Mouse (Mus musculus) inflammation-experienced regulatory T-cells, adult 6 months (primary cell): Measurements from ENCODE around the gene Zbtb8b. TPM values are rescaled to one million over a fixed set of nuclear protein-coding genes. Genes with fewer than 3 reads are reported as not detected.
A peak's percentile ranks its signal among the peaks of the same experiment; 100 is the strongest.
"Not testable (repeated sequence)": the region's sequence is repeated elsewhere in the genome, so short reads cannot be mapped to it uniquely, and the experiment has no call there.

Experiments used
- ATAC-seq: one replicate; pipeline ENCODE4 v1.8.0; 2017
- polyA plus RNA-seq, 3 experiments: library from polyadenylated mRNA; unstranded; fragments of 100-300 nt; shearing (Covaris generic); gene quantifications; one replicate each; pipeline ENCODE4 v1.2.1; 2017

Zbtb8b gene
- polyA plus RNA-seq: not detected

GRCm38 (mm10) chr4:129440340-129441063, at the start of gene Zbtb8b:
TSS of gene Zbtb8b (minus strand) at chr4:129440853.
- no peak for ATAC-seq

DNA sequence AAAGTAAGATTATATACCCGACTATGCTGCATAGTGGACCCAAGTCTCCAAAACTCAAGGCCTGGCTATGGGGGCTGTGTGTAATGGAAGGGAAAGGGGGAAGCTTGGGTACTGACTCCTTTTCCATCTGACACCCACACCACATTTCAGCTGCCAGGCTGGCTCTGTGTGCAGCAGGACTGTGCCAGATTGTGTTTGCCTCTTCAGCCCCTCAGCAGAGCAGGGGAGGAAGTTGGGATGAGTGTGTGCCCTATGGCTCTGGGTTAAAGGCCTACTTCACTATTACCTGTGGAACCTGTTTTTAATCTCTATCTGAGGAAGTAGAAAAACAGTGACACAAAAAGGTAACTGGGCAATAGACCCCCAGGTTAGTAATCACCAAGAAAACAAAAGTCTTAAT, 40.4 kb upstream of the Zbtb8b start:
- no peak for ATAC-seq

GRCm38 (mm10) chr4:129479863-129480262, 39.2 kb upstream of the Zbtb8b start:
- no peak for ATAC-seq

DNA sequence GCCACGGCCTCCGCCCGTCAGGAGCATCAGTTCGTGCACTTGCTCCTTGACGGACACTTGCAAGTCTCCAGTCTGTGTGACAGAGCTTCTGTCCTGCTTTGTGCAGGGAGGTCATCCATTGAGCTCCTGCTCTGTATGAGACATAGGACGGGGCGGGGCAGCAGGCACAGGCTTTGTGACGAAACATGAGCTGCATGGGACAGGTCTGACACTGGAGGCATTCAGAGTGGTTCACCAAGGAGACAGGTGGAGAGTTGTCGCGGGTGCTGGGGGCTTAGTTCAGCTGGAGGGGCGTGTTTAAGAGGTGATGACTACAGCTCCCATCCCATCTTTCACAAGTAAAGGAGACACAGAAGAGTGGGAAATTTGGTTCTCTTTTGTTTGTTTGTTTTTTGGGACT, 35.4 kb upstream of the Zbtb8b start:
- ATAC-seq: no peak

DNA sequence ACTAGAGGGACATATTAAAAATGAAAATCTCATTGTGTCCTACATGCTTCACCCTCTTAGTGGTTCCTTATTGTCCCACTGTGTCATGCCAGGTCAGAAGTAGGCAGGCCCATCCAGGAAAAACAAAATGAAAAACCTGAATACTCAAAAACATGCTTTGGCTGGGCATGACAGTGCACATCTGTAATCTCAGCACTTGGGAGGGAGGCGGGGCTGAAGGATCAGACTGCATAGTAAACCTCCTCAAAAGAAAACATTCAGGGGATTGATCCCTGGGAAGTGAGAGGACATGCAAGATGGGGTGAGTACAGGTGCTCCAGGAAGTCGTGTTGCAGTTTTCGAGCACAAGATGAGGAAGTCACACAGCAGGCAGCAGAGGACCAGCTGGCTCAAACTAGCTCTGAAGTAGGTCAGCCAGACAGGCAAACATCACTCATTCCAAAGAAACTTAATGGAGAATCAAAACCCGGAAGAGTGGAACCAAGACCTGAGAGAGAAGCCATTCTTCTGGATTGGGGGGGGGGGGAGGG, 23.7 kb upstream of the Zbtb8b start:
- no peak for ATAC-seq

GRCm38 (mm10) chr4:129463097-129464059, 22.7 kb upstream of the Zbtb8b start:
- ATAC-seq: no peak

DNA sequence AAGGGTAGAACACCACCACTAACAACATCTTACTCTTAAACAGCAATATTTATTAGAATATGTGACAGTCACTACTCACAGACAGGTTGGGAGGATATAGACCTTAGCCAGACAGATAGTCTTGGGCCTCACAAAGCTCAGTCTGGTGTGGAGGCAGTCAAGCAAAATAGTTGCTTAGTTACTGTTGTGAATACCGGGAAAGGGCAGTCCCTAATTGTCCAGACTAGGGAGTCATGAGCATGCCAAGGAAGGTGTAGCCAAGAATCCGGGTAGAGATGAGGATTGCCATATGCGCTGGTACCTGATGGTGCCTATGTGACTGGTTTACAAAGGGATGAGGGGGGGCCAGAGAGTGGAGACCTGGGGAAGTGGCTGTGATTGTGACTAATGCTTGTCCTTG, 21.5 kb upstream of the Zbtb8b start:
- ATAC-seq: no peak

GRCm38 (mm10) chr4:129461183-129461960, 20.7 kb upstream of the Zbtb8b start, which contains the start of gene Bsdc1:
TSS of gene Bsdc1 (plus strand) at chr4:129461581.
- peak; percentile 98 for ATAC-seq

DNA sequence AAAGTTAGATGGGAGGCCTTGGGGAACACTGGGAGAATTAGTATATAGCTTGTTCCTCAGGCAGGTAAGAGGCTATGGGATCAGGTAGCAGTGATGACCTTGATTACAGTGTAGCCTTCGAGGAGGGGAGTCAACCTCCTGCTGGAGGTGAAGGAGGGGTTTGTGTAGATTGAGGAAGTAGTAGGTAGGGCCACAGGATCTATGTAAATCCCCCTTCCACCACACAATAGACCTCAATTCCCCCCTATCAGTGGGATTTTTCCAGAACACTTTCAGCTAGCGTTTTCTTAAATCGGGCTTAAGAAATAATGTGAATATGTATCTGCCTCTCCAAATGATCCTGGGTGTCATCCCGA, 20.2 kb upstream of the Zbtb8b start:
- ATAC-seq: no peak

DNA sequence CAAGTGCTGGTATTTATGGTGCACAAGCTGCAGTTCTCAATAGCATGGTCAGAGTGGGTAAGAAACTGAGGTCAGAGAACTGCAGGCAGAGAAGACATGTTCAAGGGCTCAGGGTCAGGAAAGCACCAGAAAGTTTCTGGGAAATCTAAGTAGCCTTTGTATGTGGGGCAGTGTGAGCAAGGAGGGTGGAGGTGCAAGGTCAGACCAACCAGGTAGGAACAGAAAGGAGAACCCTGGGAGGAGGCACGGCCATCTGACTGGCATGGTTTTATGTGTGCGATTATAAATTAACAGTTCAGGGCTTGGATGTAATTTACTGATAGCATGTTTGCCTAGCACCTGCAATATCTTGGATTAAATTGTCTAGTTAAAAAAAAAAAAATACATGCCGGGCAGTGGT, 19.1 kb upstream of the Zbtb8b start:
- ATAC-seq: no peak

DNA sequence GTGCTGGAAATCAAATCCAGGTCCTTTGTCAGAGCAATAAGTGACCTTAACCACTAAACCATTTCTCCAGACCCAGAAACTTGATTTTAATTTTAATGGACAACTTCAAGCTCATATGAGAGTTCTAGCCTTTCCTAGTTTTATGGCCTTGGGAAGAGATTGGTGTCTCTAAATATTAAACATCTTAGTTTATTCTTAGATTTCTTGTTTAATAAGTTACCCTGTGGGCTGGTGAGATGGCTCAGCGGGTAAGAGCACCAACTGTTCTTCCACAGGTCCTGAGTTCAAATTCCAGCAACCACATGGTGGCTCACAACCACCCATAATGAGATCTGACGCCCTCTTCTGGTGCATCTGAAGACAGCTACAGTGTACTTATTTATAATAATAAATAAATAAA, 16.7 kb upstream of the Zbtb8b start:
- not testable (repeated sequence) for ATAC-seq

- ATAC-seq: no peak
Measured at GRCm38 (mm10) chr4:129456126-129456525, 15.5 kb upstream of the Zbtb8b start.

DNA sequence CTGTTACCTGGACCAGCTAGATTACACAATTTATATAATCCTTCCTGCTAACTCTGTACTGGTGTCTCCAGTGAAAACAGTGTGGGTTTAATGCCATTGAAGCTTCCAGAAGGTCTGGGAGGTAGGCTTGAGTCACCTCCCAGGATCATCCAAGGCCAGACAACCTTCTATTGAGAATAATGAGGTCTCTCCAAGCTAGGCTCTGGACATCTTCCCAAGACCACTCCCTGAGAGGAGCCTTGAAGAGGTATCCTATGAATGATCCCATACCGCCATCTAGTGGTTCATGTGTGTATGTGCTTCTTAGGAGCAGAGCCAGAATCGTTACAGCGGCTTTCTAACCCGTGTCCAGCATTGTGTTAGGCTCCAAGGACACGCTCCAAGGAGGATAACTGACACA, 14.6 kb upstream of the Zbtb8b start:
- ATAC-seq: peak; percentile 85

DNA sequence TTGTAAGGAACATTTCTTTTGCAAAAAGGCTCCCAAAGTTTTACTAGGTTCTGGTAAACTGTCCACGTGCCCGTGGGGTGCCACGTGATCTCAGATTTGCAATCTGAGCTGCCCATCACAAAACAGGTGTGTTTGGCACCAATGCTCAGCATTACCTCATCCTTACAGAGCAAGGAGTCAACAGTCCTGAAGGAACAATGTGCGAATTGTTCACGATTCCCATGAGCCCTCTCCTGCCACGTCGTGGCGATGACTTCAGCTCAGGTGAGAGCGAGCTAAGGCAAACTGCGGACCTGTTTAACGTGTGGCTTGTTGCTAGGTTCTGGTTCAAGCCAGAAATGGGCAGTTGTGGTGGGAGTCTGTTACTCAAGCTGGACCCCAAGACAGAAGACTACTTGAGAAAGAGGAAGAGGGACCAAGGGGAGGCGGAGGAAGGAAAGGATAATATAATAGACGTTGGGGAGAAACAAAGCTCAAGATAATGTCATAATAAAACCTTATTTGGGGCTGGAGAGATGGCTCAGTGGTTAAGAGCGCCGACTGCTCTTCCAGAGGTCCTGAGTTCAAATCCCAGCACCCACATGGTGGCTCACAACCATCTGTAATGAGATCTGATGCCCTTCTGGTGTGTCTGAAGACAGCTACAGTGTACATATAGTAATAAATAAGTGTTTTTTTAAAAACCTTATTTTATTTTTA, 11.0 kb upstream of the Zbtb8b start:
- ATAC-seq: no peak

- ATAC-seq: no peak
Measured at GRCm38 (mm10) chr4:129450851-129451250, 10.2 kb upstream of the Zbtb8b start.

- ATAC-seq: no peak
Measured at GRCm38 (mm10) chr4:129448713-129449112, 8.1 kb upstream of the Zbtb8b start.

DNA sequence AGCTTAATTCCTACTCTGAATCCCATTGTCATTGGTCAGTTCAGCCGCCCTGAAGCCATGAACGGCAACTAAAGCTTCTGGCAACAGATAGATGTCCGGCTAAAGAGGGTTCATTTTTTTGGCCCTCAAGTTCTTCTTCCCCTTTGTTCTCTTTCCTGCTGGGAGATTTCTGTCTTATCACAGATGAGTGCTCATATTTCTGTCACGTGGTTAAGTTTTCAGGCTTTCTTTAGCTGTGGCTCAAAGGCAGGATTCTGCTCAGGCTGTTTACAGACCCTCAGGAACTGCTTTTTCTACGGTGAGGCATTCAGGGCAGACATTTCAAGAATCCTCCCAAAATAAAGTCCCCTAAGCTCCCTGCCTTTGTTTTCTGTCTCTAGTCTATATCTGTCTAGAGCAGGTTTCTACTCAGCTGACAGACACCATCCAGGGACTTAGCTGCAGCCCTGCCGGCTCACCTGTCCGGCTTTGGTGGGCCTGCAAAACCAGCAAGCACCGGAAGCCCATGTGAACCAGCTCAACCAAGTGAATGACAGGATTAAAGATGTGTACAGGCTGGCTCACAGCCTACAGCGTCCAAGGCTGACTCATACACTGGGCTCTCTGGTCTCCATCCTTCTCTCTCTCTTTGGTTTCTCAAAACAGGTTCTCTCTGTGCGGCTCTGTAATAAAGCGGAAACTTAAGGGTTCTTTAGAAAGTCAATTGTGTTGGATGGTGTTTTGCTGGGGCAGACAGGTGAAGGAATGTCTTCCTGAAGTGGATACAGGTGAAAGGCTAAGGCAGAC, 7.3 kb upstream of the Zbtb8b start:
- ATAC-seq: no peak

- no peak for ATAC-seq
Measured at GRCm38 (mm10) chr4:129447360-129447759, 6.7 kb upstream of the Zbtb8b start.

GRCm38 (mm10) chr4:129441145-129441544, 492 bp upstream of the Zbtb8b start:
- ATAC-seq: no peak

GRCm38 (mm10) chr4:129418321-129418720, 22.3 kb downstream of the Zbtb8b start:
- no peak for ATAC-seq

GRCm38 (mm10) chr4:129416478-129416877, 24.2 kb downstream of the Zbtb8b start:
- ATAC-seq: no peak
